Mouse (Mus musculus) kidney, adult 18-20 months (tissue): ENCODE data around the gene Vps16.

Experiments
- DNase-seq: peaks from one replicate; pipeline ENCODE4 v3.0.0; 2021

Vps16 gene

GRCm38 (mm10) chr2:130461287-130462071 lies 37.3 kb downstream of the Vps16 start:
- no peak for DNase-seq

- no peak for DNase-seq
These were observed 42.3 kb downstream of the Vps16 start for GRCm38 (mm10) chr2:130466438-130466837.

- DNase-seq = no peak
These were observed 45.2 kb downstream of the Vps16 start for GRCm38 (mm10) chr2:130469366-130469765.

- no peak for DNase-seq
These were observed 45.8 kb downstream of the Vps16 start for GRCm38 (mm10) chr2:130469935-130470334.

GRCm38 (mm10) chr2:130472908-130473510 lies 48.9 kb downstream of the Vps16 start:
- DNase-seq = no peak

GRCm38 (mm10) chr2:130475764-130476163 lies 51.6 kb downstream of the Vps16 start:
- DNase-seq = no peak

GRCm38 (mm10) chr2:130476666-130477297 lies 52.6 kb downstream of the Vps16 start:
- no peak for DNase-seq

GRCm38 (mm10) chr2:130482177-130482576 lies 58.0 kb downstream of the Vps16 start:
- DNase-seq = no peak

- no peak for DNase-seq
These were observed 58.6 kb downstream of the Vps16 start for GRCm38 (mm10) chr2:130482700-130483099.

GRCm38 (mm10) chr2:130484206-130484605 lies 60.1 kb downstream of the Vps16 start:
- no peak for DNase-seq

GRCm38 (mm10) chr2:130488002-130488401 lies 63.9 kb downstream of the Vps16 start:
- DNase-seq = no peak

- DNase-seq = no peak
These were observed 64.5 kb downstream of the Vps16 start for GRCm38 (mm10) chr2:130488600-130488999.

- no peak for DNase-seq
These were observed 67.0 kb downstream of the Vps16 start for GRCm38 (mm10) chr2:130491162-130491561.

GRCm38 (mm10) chr2:130491587-130491986 lies 67.4 kb downstream of the Vps16 start:
- DNase-seq = no peak
